Mouse (Mus musculus): ENCODE data around the gene Galntl6.

Galntl6 gene

GRCm38 (mm10) chr8:57962286-57963110 lies 949.9 kb downstream of the Galntl6 start:
- no peak for DNase-seq (ENCODE audit: low spot score)

- no peak for DNase-seq (ENCODE audit: low spot score)
Observed at GRCm38 (mm10) chr8:57959136-57959535, 953.3 kb downstream of the Galntl6 start.

- no peak for DNase-seq (ENCODE audit: low spot score)
Observed at GRCm38 (mm10) chr8:57958121-57958901, 954.1 kb downstream of the Galntl6 start.

GRCm38 (mm10) chr8:57955501-57955900 lies 956.9 kb downstream of the Galntl6 start:
- DNase-seq (ENCODE audit: low spot score) = no peak

GRCm38 (mm10) chr8:57941113-57941512 lies 971.3 kb downstream of the Galntl6 start:
- no peak for DNase-seq (ENCODE audit: low spot score)

- DNase-seq (ENCODE audit: low spot score) = no peak
Observed at GRCm38 (mm10) chr8:57939856-57940420, 972.5 kb downstream of the Galntl6 start.

GRCm38 (mm10) chr8:57939177-57939855 lies 973.1 kb downstream of the Galntl6 start:
- DNase-seq (ENCODE audit: low spot score) = peak; percentile 18

GRCm38 (mm10) chr8:57927074-57927473 lies 985.4 kb downstream of the Galntl6 start:
- no peak for DNase-seq (ENCODE audit: low spot score)

GRCm38 (mm10) chr8:57923556-57923955 lies 988.9 kb downstream of the Galntl6 start:
- DNase-seq (ENCODE audit: low spot score) = no peak

- no peak for DNase-seq (ENCODE audit: low spot score)
Observed at GRCm38 (mm10) chr8:57923130-57923529, 989.3 kb downstream of the Galntl6 start.

- no peak for DNase-seq (ENCODE audit: low spot score)
Observed at GRCm38 (mm10) chr8:57922214-57923070, 990.0 kb downstream of the Galntl6 start.

GRCm38 (mm10) chr8:57920326-57920903 lies 992.0 kb downstream of the Galntl6 start:
- no peak for DNase-seq (ENCODE audit: low spot score)

- DNase-seq (ENCODE audit: low spot score) = no peak
Observed at GRCm38 (mm10) chr8:57918720-57919640, 993.5 kb downstream of the Galntl6 start.

- DNase-seq (ENCODE audit: low spot score) = no peak
Observed at GRCm38 (mm10) chr8:57893360-57893759, 1019.1 kb downstream of the Galntl6 start.

- no peak for DNase-seq (ENCODE audit: low spot score)
Observed at GRCm38 (mm10) chr8:57892115-57892514, 1020.3 kb downstream of the Galntl6 start.

- no peak for DNase-seq (ENCODE audit: low spot score)
Observed at GRCm38 (mm10) chr8:57890159-57890558, 1022.3 kb downstream of the Galntl6 start.

- no peak for DNase-seq (ENCODE audit: low spot score)
Observed at GRCm38 (mm10) chr8:57888831-57889230, 1023.6 kb downstream of the Galntl6 start.

- no peak for DNase-seq (ENCODE audit: low spot score)
Observed at GRCm38 (mm10) chr8:57879452-57879851, 1033.0 kb downstream of the Galntl6 start.

- DNase-seq (ENCODE audit: low spot score) = no peak
Observed at GRCm38 (mm10) chr8:57849074-57849473, 1063.4 kb downstream of the Galntl6 start.

GRCm38 (mm10) chr8:57843461-57843860 lies 1069.0 kb downstream of the Galntl6 start:
- no peak for DNase-seq (ENCODE audit: low spot score)

Data from ovary, postnatal 10 days (tissue).